Mouse (Mus musculus): ENCODE measurements around the gene Emilin3.

GRCm38 (mm10) chr2:160932981-160933380 lies 20.9 kb upstream of the Emilin3 start:
- TF ChIP-seq POLR2A (IDR thresholded peaks at IDR 0.05; ENCODE audit: borderline replicate concordance, insufficient read depth, low read length) (no peak), CTCF (IDR thresholded peaks at IDR 0.05; ENCODE audit: borderline replicate concordance, insufficient read depth, low read depth, low read length) (no peak)

Measured in cerebellum, adult 2 months (tissue).